22 mouse cellular contexts compared by ENCODE assay signal in genomic region chr12:94059641-94060040, GRCm38 (mm10).
DNase-seq lines count a peak whose midpoint lies in the region; ATAC-seq and TF ChIP-seq lines count a peak whose summit lies in the region.
"Had no signal": no experiment of that assay in that cellular context is flagged by ENCODE, and none has a peak within 500 bp of the region (broad histone marks: within the 10 kb centered on the region; RNA-seq: fewer than 3 reads in every experiment).

No protein-coding gene starts in this region.

- no peak overlapping the region for H3K4me2 ChIP-seq in liver, postnatal 0 days (ENCODE audit: low read depth, low read length)
- no peak overlapping the region for H3K4me2 ChIP-seq in liver, embryonic 11.5 days
- H3K4me2 ChIP-seq: embryonic facial prominence, embryonic 15.5 days; heart, embryonic 13.5 days; limb, embryonic 12.5 days; midbrain, embryonic 12.5 days had no signal

- no peak for ATAC-seq in liver, postnatal 0 days
- no peak for ATAC-seq in liver, embryonic 11.5 days (replicated peaks; ENCODE audit: low FRiP score)
- ATAC-seq: activated CD4-positive, CD25-positive, alpha-beta regulatory T cell, adult 4 months had no signal

- TF ChIP-seq EP300 in heart, adult 2 months (IDR thresholded peaks at IDR 0.05; ENCODE audit: insufficient read depth, low read depth, low read length), result no peak
- no peak for TF ChIP-seq EP300 in liver, postnatal 0 days (IDR thresholded peaks at IDR 0.05; ENCODE audit: low read depth)

- H3K27me3 ChIP-seq in heart, adult 2 months (ENCODE audit: control insufficient read depth, insufficient read depth, low read length), result no peaks in the 10 kb centered on the region
- no peaks in the 10 kb centered on the region for H3K27me3 ChIP-seq in liver, postnatal 0 days (ENCODE audit: insufficient read depth, low read length)
- no peaks in the 10 kb centered on the region for H3K27me3 ChIP-seq in liver, embryonic 11.5 days (replicated peaks; ENCODE audit: control insufficient read depth, insufficient read depth, low read length)
- H3K27me3 ChIP-seq: embryonic facial prominence, embryonic 15.5 days; heart, embryonic 13.5 days; limb, embryonic 12.5 days; midbrain, embryonic 12.5 days had no signal

- H3K27ac ChIP-seq in heart, adult 2 months, result no peak overlapping the region
- no peak overlapping the region for H3K27ac ChIP-seq in liver, postnatal 0 days (ENCODE audit: low read depth)
- no peak overlapping the region for H3K27ac ChIP-seq in liver, embryonic 11.5 days (ENCODE audit: low read depth, low read length)
- no peak overlapping the region for H3K27ac ChIP-seq in ES-E14 (ENCODE audit: insufficient read depth, low read depth, low read length, poor library complexity, severe bottlenecking)
- H3K27ac ChIP-seq: embryonic facial prominence, embryonic 15.5 days; forebrain, embryonic 10.5 days; heart, embryonic 13.5 days; limb, embryonic 12.5 days; macrophage; midbrain, embryonic 12.5 days had no signal

- TF ChIP-seq CTCF in heart, adult 2 months (IDR thresholded peaks at IDR 0.05), result peak; percentile 47
- TF ChIP-seq CTCF in liver, postnatal 0 days (IDR thresholded peaks at IDR 0.05; ENCODE audit: low read depth), result peak; percentile 26

- TF ChIP-seq POLR2A in heart, adult 2 months (IDR thresholded peaks at IDR 0.05; ENCODE audit: insufficient read depth, low read depth, low read length), result no peak

- DNase-seq in heart, adult 2 months, result no peak
- no peak for DNase-seq in heart, adult 18-20 months
- no peak for DNase-seq in liver, postnatal 0 days
- DNase-seq in liver, embryonic 11.5 days (ENCODE audit: low spot score), result no peak
- peak; percentile 6 for DNase-seq in ES-E14 (ENCODE audit: low read depth, low spot score)
- peak; percentile 16 for DNase-seq in retina, embryonic 14.5 days (ENCODE audit: low spot score)
- DNase-seq in left cerebral cortex, adult 11 months (ENCODE audit: low spot score), result no peak
- DNase-seq in neural tube, embryonic 10.5 days (ENCODE audit: extremely low spot score, low spot score), result no peak
- DNase-seq: cerebellum, adult 9-10 months; gastrocnemius, postnatal 36 days; heart, postnatal 4 days; kidney, adult 8-10 months; kidney, postnatal 4 days; right cerebral cortex, adult 18-20 months; thymus, adult 2 months had no signal

- no peak overlapping the region for H3K9ac ChIP-seq in heart, adult 2 months (ENCODE audit: low read depth, low read length)
- H3K9ac ChIP-seq in liver, postnatal 0 days (replicated peaks), result no peak overlapping the region
- H3K9ac ChIP-seq in liver, embryonic 11.5 days (ENCODE audit: low read depth, low read length), result no peak overlapping the region
- no peak overlapping the region for H3K9ac ChIP-seq in ES-E14 (ENCODE audit: insufficient read depth, low read depth, low read length, poor library complexity, severe bottlenecking)
- H3K9ac ChIP-seq: embryonic facial prominence, embryonic 15.5 days; heart, embryonic 13.5 days; limb, embryonic 12.5 days; midbrain, embryonic 12.5 days had no signal

- intact Hi-C loops in heart, adult 2 months (cut with DNase I), result no loop called here

- H3K79me2 ChIP-seq in heart, adult 2 months (replicated peaks; ENCODE audit: control insufficient read depth, insufficient read depth, low read length), result no peaks in the 10 kb centered on the region

- H3K36me3 ChIP-seq in heart, adult 2 months (ENCODE audit: control insufficient read depth, insufficient read depth, low read length), result no peaks in the 10 kb centered on the region
- no peaks in the 10 kb centered on the region for H3K36me3 ChIP-seq in liver, postnatal 0 days (replicated peaks; ENCODE audit: insufficient read depth, low read length)
- no peaks in the 10 kb centered on the region for H3K36me3 ChIP-seq in liver, embryonic 11.5 days (ENCODE audit: control insufficient read depth, insufficient read depth, low read length)
- no peaks in the 10 kb centered on the region for H3K36me3 ChIP-seq in ES-E14 (ENCODE audit: control insufficient read depth, insufficient read depth, low read length, poor library complexity, severe bottlenecking)
- H3K36me3 ChIP-seq: embryonic facial prominence, embryonic 15.5 days; forebrain, embryonic 10.5 days; heart, embryonic 13.5 days; limb, embryonic 12.5 days; midbrain, embryonic 12.5 days had no signal

- H3K4me1 ChIP-seq in heart, adult 2 months (ENCODE audit: control insufficient read depth, insufficient read depth, low read length), result no peaks in the 10 kb centered on the region
- H3K4me1 ChIP-seq in liver, postnatal 0 days (ENCODE audit: insufficient read depth), result no peaks in the 10 kb centered on the region
- H3K4me1 ChIP-seq in liver, embryonic 11.5 days (replicated peaks; ENCODE audit: control insufficient read depth, insufficient read depth, low read length), result no peaks in the 10 kb centered on the region
- no peaks in the 10 kb centered on the region for H3K4me1 ChIP-seq in ES-E14 (ENCODE audit: control insufficient read depth in 2 of 2, insufficient read depth in 2 of 2, low read length in 2 of 2, poor library complexity in 1 of 2)
- H3K4me1 ChIP-seq: embryonic facial prominence, embryonic 15.5 days; forebrain, embryonic 10.5 days; heart, embryonic 13.5 days; limb, embryonic 12.5 days; midbrain, embryonic 12.5 days had no signal

- WGBS in heart, adult 2 months, result 87% methylated on average over 6 of the region's 6 CpGs
- 78% methylated on average over 6 of the region's 6 CpGs for WGBS in liver, postnatal 0 days (ENCODE audit: insufficient replicate concordance)
- WGBS in liver, embryonic 11.5 days, result 84% methylated on average over 6 of the region's 6 CpGs

- no peaks in the 10 kb centered on the region for H3K9me3 ChIP-seq in liver, postnatal 0 days (ENCODE audit: low read length)
- H3K9me3 ChIP-seq in liver, embryonic 11.5 days (ENCODE audit: control insufficient read depth, low read length), result no peaks in the 10 kb centered on the region
- H3K9me3 ChIP-seq in ES-E14 (ENCODE audit: control insufficient read depth, insufficient read depth, low read depth, low read length), result no peaks in the 10 kb centered on the region
- H3K9me3 ChIP-seq: embryonic facial prominence, embryonic 15.5 days; forebrain, embryonic 10.5 days; heart, embryonic 13.5 days; limb, embryonic 12.5 days; midbrain, embryonic 12.5 days had no signal

- in situ Hi-C loops in ES-E14 (cut with MboI; ENCODE audit: low sequenced_read_pairs in 2 of 2, unreplicated experiment in 2 of 2), result no loop called here

- no peak overlapping the region for H3K4me3 ChIP-seq in heart, adult 2 months
- no peak overlapping the region for H3K4me3 ChIP-seq in liver, postnatal 0 days (ENCODE audit: low read depth, low read length)
- no peak overlapping the region for H3K4me3 ChIP-seq in liver, embryonic 11.5 days (ENCODE audit: low read depth, low read length)
- no peak overlapping the region for H3K4me3 ChIP-seq in ES-E14 (ENCODE audit: insufficient read depth in 1 of 2, low read depth in 1 of 2, low read length in 2 of 2, poor library complexity in 1 of 2, severe bottlenecking in 1 of 2)
- H3K4me3 ChIP-seq: embryonic facial prominence, embryonic 15.5 days; forebrain, embryonic 10.5 days; heart, embryonic 13.5 days; limb, embryonic 12.5 days; midbrain, embryonic 12.5 days had no signal

TF ChIP-seq in ES-E14, 5 proteins besides CTCF, POLR2A, EP300 and RAD21:
- TF ChIP-seq MAFK (IDR thresholded peaks at IDR 0.05; ENCODE audit: insufficient read depth, low read depth, low read length) (no peak), HCFC1 (IDR thresholded peaks at IDR 0.05; ENCODE audit: borderline replicate concordance, insufficient read depth, low read length) (no peak), ZNF384 (IDR thresholded peaks at IDR 0.05; ENCODE audit: low read depth, low read length) (no peak), CHD2 (IDR thresholded peaks at IDR 0.05; ENCODE audit: low read depth, low read length) (no peak)

Comparison
In these comparisons a context has a peak if more than half of its experiments do, and no peak if none do; other contexts are left out.
1. DNase-seq: peak in ES-E14 (single experiment) and retina, embryonic 14.5 days (single experiment); none in heart, adult 2 months (0 of 2), heart, adult 18-20 months (0 of 2), liver, postnatal 0 days (single experiment), liver, embryonic 11.5 days (single experiment), left cerebral cortex, adult 11 months (single experiment) and neural tube, embryonic 10.5 days (single experiment).